Mouse (Mus musculus): ENCODE measurements around the gene Rbbp8nl. TPM values are rescaled to one million over a fixed set of nuclear protein-coding genes. Genes with fewer than 3 reads are reported as not detected.

The Rbbp8nl gene
- total and polyA plus RNA-seq, 3 experiments, result not detected

GRCm38 (mm10) chr2:180261901-180262300 lies 27.8 kb downstream of the Rbbp8nl start:
- Histone ChIP-seq H3K9me3 (replicated peaks; ENCODE audit: insufficient read depth, low read length) (no peaks in the 10 kb centered on the region), H3K9ac (ENCODE audit: control insufficient read depth, low read depth, low read length, poor library complexity, severe bottlenecking) (no peak overlapping the region), H3K79me2 (ENCODE audit: control insufficient read depth, insufficient read depth, low read length, poor library complexity) (peaks cover 15% of the 10 kb centered on the region), H3K27me3 (ENCODE audit: control insufficient read depth in 1 of 2, insufficient read depth in 2 of 2, low read length in 2 of 2) (no peaks in the 10 kb centered on the region), H3K36me3 (ENCODE audit: control insufficient read depth in 1 of 2, insufficient read depth in 2 of 2, low read length in 2 of 2) (peaks cover 6 to 9% of the 10 kb centered on the region in 2 experiments), H3K4me1 (ENCODE audit: control insufficient read depth in 1 of 2, insufficient read depth in 2 of 2, low read length in 2 of 2) (no peaks in the 10 kb centered on the region), H3K4me3 (ENCODE audit: control insufficient read depth in 1 of 2, insufficient read depth in 1 of 2, low read depth in 2 of 2, low read length in 2 of 2) (no peak overlapping the region), H3K27ac (ENCODE audit: control insufficient read depth, low read depth, low read length) (no peak overlapping the region)
- no peak for DNase-seq (ENCODE audit: low read depth, low spot score)
- TF ChIP-seq E2F4 (IDR thresholded peaks at IDR 0.05; ENCODE audit: borderline replicate concordance, low read depth, low read length) (no peak), MAZ (IDR thresholded peaks at IDR 0.05; ENCODE audit: low read depth, low read length) (no peak), CHD1 (IDR thresholded peaks at IDR 0.05; ENCODE audit: low read depth, low read length) (no peak), ELF1 (IDR thresholded peaks at IDR 0.05; ENCODE audit: low read depth, low read length) (no peak), ZMIZ1 (IDR thresholded peaks at IDR 0.05; ENCODE audit: low read depth, low read length) (no peak), TBP (IDR thresholded peaks at IDR 0.05; ENCODE audit: low read depth, low read length) (no peak), POLR2A (IDR thresholded peaks at IDR 0.05; ENCODE audit: control insufficient read depth in 1 of 2, insufficient read depth in 1 of 2, low read depth in 1 of 2, low read length in 2 of 2, poor library complexity in 1 of 2) (no peak), ETS1 (IDR thresholded peaks at IDR 0.05; ENCODE audit: low read depth, low read length) (no peak)

GRCm38 (mm10) chr2:180260610-180261480 lies 28.8 kb downstream of the Rbbp8nl start:
- no peak overlapping the region for H3K9ac ChIP-seq (ENCODE audit: control insufficient read depth, low read depth, low read length, poor library complexity, severe bottlenecking)
- H3K36me3 ChIP-seq (ENCODE audit: control insufficient read depth in 1 of 2, insufficient read depth in 2 of 2, low read length in 2 of 2), result peaks cover 6 to 12% of the 10 kb centered on the region in 2 experiments
- no peak overlapping the region for H3K27ac ChIP-seq (ENCODE audit: control insufficient read depth, low read depth, low read length)
- H3K9me3 ChIP-seq (replicated peaks; ENCODE audit: insufficient read depth, low read length), result no peaks in the 10 kb centered on the region
- peaks cover 0 to 2% of the 10 kb centered on the region in 2 experiments; a peak in 1 of 4 replicates for H3K4me1 ChIP-seq (ENCODE audit: control insufficient read depth in 1 of 2, insufficient read depth in 2 of 2, low read length in 2 of 2)
- 0 out of 2 replicates have a peak, but pooled peaks have one; percentile 57 for TF ChIP-seq ZMIZ1 (IDR thresholded peaks at IDR 0.05; ENCODE audit: low read depth, low read length)
- TF ChIP-seq POLR2AphosphoS5 (IDR thresholded peaks at IDR 0.05; ENCODE audit: borderline replicate concordance, low read depth, low read length), result no peak; the same call in 1 of the 2 replicates
- TF ChIP-seq POLR2A (IDR thresholded peaks at IDR 0.05; ENCODE audit: control insufficient read depth in 1 of 2, insufficient read depth in 1 of 2, low read depth in 1 of 2, low read length in 2 of 2, poor library complexity in 1 of 2), result peak in 1 of 2 experiments; percentile 30; a peak in 1 of 4 replicates
- no peak for TF ChIP-seq MAFK (IDR thresholded peaks at IDR 0.05; ENCODE audit: borderline replicate concordance, low read depth, low read length)
- TF ChIP-seq POLR2AphosphoS2 (IDR thresholded peaks at IDR 0.05; ENCODE audit: low read length), result peak; percentile 68; the same call in 1 of the 2 replicates
- no peak overlapping the region for H3K4me3 ChIP-seq (ENCODE audit: control insufficient read depth in 1 of 2, insufficient read depth in 1 of 2, low read depth in 2 of 2, low read length in 2 of 2)
- H3K27me3 ChIP-seq (ENCODE audit: control insufficient read depth in 1 of 2, insufficient read depth in 2 of 2, low read length in 2 of 2), result no peaks in the 10 kb centered on the region
- H3K79me2 ChIP-seq (ENCODE audit: control insufficient read depth, insufficient read depth, low read length, poor library complexity), result peaks cover 18% of the 10 kb centered on the region
- DNase-seq (ENCODE audit: low read depth, low spot score), result peak; percentile 45
